Mouse (Mus musculus): ENCODE measurements around the gene Defb28. TPM values are rescaled to one million over a fixed set of nuclear protein-coding genes. Genes with fewer than 3 reads are reported as not detected.

Gene Defb28
- polyA plus RNA-seq, 1 experiment: not detected

DNA sequence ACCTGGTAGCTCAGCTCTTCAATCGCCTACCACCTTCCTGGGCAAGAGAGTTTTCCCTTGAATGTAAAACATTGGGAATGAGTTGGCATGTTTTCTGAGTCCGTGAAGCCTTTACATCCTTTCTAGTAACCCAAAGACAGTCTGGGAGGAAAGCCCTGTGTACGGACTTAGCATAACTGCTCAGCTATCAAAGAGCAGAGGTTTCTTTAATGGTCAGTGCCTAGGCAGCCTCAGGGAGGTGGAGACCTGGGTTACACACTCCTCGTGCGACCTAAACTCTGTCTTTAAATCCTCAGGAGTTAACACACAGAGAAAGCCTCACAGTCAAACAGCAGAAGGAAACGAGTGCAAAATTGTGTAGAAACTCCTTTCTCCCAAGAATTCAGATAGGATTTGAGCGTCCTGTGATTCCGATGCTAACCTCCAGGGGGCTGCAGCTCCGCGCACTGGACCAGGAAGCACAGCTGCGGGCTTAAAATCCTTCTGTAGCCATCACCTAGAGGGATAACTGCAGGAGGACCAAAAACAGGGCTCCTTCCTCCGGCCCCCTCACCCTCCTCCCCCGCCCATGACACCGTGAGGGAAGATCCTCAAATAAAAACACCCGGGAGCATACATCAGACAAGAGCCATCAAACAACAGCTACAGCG lies 35.8 kb downstream of the Defb28 start:
- DNase-seq (ENCODE audit: low read depth, low spot score): no peak
- WGBS: 14% methylated on average over 16 of the region's 16 CpGs

DNA sequence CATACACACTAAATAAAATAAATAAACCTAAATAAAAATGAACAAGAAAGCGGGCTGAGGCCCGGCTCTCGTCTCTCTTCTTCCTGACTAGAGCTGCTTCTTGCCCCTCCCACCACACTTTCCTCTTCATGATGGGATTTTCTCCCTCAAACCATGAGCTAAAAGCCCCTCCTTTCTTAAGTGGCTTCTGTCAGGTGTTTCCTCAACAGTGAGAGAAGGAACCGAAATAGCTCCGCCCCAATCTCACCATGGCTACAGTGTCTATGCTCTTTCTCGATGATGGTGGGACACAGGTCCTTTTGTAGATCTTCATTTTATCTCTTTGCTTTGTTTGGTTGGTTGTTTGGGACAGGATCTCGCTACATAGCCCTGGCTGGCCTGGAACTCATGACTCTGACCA lies 38.6 kb downstream of the Defb28 start:
- 82% methylated on average over 7 of the region's 7 CpGs for WGBS
- DNase-seq (ENCODE audit: low read depth, low spot score): no peak

DNA sequence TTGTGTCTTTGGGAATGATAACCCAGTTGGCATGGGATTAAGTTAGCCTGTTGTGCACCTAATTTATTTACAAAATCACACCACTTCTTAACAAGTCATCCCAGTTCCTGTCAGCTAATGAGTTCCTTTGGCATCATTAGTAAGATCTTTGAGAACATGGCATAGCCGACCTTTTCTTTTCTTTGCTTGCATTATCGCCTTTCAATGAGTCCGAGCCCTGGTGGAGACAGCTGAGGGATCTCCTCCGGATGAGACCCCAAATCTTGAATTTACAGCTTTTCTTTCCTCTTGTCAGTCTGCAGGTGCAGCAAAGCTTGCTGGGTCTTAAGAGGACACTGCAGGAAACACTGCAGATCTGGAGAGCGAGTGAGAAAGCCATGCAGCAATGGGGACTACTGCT lies 51.0 kb downstream of the Defb28 start, which contains the start of gene Gm17416:
Gene Gm17416 (plus strand): TSS at position 301 of the 400 bp plus-strand sequence.
- WGBS: 93% methylated on average over 5 of the region's 5 CpGs
- DNase-seq (ENCODE audit: low read depth, low spot score): no peak

DNA sequence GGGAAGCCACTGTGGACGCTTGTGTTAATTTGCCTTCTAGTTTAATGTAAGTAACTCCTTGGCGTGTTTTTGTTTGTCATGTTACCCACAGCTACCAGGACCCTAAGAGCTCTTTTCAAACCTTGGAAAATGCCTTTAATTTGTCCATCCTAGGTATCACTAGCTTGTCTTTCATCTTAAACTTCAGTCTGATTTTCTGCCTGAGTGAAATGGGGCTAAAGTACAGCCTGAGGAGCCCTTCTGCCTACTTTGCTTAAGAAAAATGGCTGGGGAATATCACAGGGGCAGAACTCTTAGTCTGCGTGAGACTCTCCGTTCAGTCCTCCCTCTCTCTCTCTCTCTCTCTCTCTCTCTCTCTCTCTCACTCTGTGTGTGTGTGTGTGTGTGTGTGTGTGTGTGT lies 51.8 kb downstream of the Defb28 start:
- WGBS: 71% methylated on average over 4 of the region's 4 CpGs
- no peak for DNase-seq (ENCODE audit: low read depth, low spot score)

DNA sequence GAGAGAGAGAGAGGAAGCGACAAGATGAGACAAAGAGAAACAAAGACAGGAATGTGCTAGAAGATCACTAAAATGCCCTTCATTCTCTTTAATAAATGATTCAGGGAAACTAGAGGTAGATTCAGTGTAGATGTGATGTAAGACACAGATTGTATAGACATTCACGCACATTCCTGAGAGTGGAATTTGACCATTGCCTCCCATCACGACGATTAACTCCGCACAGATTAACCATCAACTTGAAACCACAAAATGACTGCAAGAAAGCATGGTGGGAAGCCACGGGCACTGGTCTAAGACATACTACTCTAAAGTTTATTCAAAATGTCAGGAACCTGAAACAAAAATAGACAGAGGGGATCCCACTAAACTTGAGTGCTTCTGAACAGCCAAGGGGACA lies 52.3 kb downstream of the Defb28 start:
- no peak for DNase-seq (ENCODE audit: low read depth, low spot score)
- WGBS: 31% methylated on average over 6 of the region's 6 CpGs

Other genes starting within 250 kb of the Defb28 start
- gene Tbc1d20, start 224.4 kb upstream of the Defb28 start, polyA plus RNA-seq (2012; rRNA removed): 61.9 and 68.5 TPM in 2 replicates
- gene Rbck1, start 185.6 kb upstream of the Defb28 start, polyA plus RNA-seq (2012; rRNA removed): 190 and 253 TPM in 2 replicates
- gene Trib3, start 174.2 kb upstream of the Defb28 start, polyA plus RNA-seq (2012; rRNA removed): 2.1 and 5.9 TPM in 2 replicates
- 0.34 and 0.87 TPM in 2 replicates for gene Nrsn2, start 141.6 kb upstream of the Defb28 start, polyA plus RNA-seq (2012; rRNA removed)
- gene Sox12, start 120.2 kb upstream of the Defb28 start, polyA plus RNA-seq (2012; rRNA removed): 1.9 and 2.0 TPM in 2 replicates
- 1.7 and 2.0 TPM in 2 replicates for gene Zcchc3, start 103.2 kb upstream of the Defb28 start, polyA plus RNA-seq (2012; rRNA removed)
- not detected in 2 replicates for gene 6820408C15Rik, start 102.7 kb upstream of the Defb28 start, polyA plus RNA-seq (2012; rRNA removed)
- not detected in 2 replicates for gene Defb23, start 53.6 kb upstream of the Defb28 start, polyA plus RNA-seq (2012; rRNA removed)
- gene Defb20, start 41.2 kb upstream of the Defb28 start, polyA plus RNA-seq (2012; rRNA removed): 0.26 and 0.69 TPM in 2 replicates
- not detected in 2 replicates for gene Defb22, start 28.1 kb upstream of the Defb28 start, polyA plus RNA-seq (2012; rRNA removed)
- gene Defb26, start 6.6 kb upstream of the Defb28 start, polyA plus RNA-seq (2012; rRNA removed): not detected in 2 replicates
- gene Defb29, start 21.8 kb downstream of the Defb28 start, polyA plus RNA-seq (2012; rRNA removed): not detected in 2 replicates
- gene Gm17416, start 51.1 kb downstream of the Defb28 start, polyA plus RNA-seq (2012; rRNA removed): not detected in 2 replicates
- gene Defb21, start 54.5 kb downstream of the Defb28 start, polyA plus RNA-seq (2012; rRNA removed): not detected in 2 replicates
- not detected in 2 replicates for gene Defb19, start 62.1 kb downstream of the Defb28 start, polyA plus RNA-seq (2012; rRNA removed)
- not detected in 2 replicates for gene Defb45, start 81.1 kb downstream of the Defb28 start, polyA plus RNA-seq (2012; rRNA removed)
- not detected in 2 replicates for gene Defb36, start 86.1 kb downstream of the Defb28 start, polyA plus RNA-seq (2012; rRNA removed)
- gene Defb25, start 104.8 kb downstream of the Defb28 start, polyA plus RNA-seq (2012; rRNA removed): 0.78 and 1.1 TPM in 2 replicates
- 3.6 and 3.7 TPM in 2 replicates for gene Rem1, start 108.7 kb downstream of the Defb28 start, polyA plus RNA-seq (2012; rRNA removed)
- gene H13, start 151.2 kb downstream of the Defb28 start, polyA plus RNA-seq (2012; rRNA removed): 102 and 126 TPM in 2 replicates
- gene Mcts2, start 168.8 kb downstream of the Defb28 start, polyA plus RNA-seq (2012; rRNA removed): 5.8 and 6.4 TPM in 2 replicates
- gene Id1, start 218.0 kb downstream of the Defb28 start, polyA plus RNA-seq (2012; rRNA removed): 365 and 412 TPM in 2 replicates
- 1.6 and 2.0 TPM in 2 replicates for gene Cox4i2, start 235.9 kb downstream of the Defb28 start, polyA plus RNA-seq (2012; rRNA removed)